Mouse (Mus musculus) c-Kit-positive CD71-positive TER-119-positive erythroid progenitor cells, embryonic 14.5 days (primary cell): ENCODE results near the gene Espnl.
A peak's percentile ranks its signal among the peaks of the same experiment; 100 is the strongest.

ENCODE experiments used
- DNase-seq: peaks from one replicate; pipeline ENCODE4 v3.0.0-alpha.2; 2013; ENCODE audit warnings: low spot score

The Espnl gene

GRCm38 (mm10) chr1:91321760-91322438, at the start of gene Espnl:
TSS of gene Espnl (plus strand) at chr1:91322075.
- no peak for DNase-seq

- DNase-seq: no peak
These were observed 49.6 kb upstream of the Espnl start for GRCm38 (mm10) chr1:91272260-91272659.

- no peak for DNase-seq
These were observed 45.3 kb upstream of the Espnl start for GRCm38 (mm10) chr1:91276581-91276980.

- no peak for DNase-seq
These were observed 44.4 kb upstream of the Espnl start for GRCm38 (mm10) chr1:91277480-91277879.

GRCm38 (mm10) chr1:91278410-91279119, 43.3 kb upstream of the Espnl start:
- no peak for DNase-seq

- no peak for DNase-seq
These were observed 42.7 kb upstream of the Espnl start for GRCm38 (mm10) chr1:91279126-91279525.

GRCm38 (mm10) chr1:91282582-91282981, 39.3 kb upstream of the Espnl start:
- DNase-seq: no peak

GRCm38 (mm10) chr1:91289375-91289774, 32.5 kb upstream of the Espnl start:
- no peak for DNase-seq

- DNase-seq: no peak
These were observed 29.6 kb upstream of the Espnl start for GRCm38 (mm10) chr1:91292101-91292825.

- no peak for DNase-seq
These were observed 26.3 kb upstream of the Espnl start for GRCm38 (mm10) chr1:91295544-91295943.

GRCm38 (mm10) chr1:91297799-91298744, 23.8 kb upstream of the Espnl start, which contains the start of gene Scly:
TSS of gene Scly (plus strand) at chr1:91298338.
- DNase-seq: peak; percentile 95

- no peak for DNase-seq
These were observed 22.7 kb upstream of the Espnl start for GRCm38 (mm10) chr1:91299026-91299706.

- DNase-seq: no peak
These were observed 22.0 kb upstream of the Espnl start for GRCm38 (mm10) chr1:91299707-91300426.

GRCm38 (mm10) chr1:91301206-91301920, 20.5 kb upstream of the Espnl start:
- DNase-seq: no peak

- no peak for DNase-seq
These were observed 19.9 kb upstream of the Espnl start for GRCm38 (mm10) chr1:91302021-91302420.

- no peak for DNase-seq
These were observed 17.3 kb upstream of the Espnl start for GRCm38 (mm10) chr1:91304621-91305020.

GRCm38 (mm10) chr1:91309366-91310085, 12.3 kb upstream of the Espnl start:
- DNase-seq: no peak

- DNase-seq: no peak
These were observed 9.6 kb upstream of the Espnl start for GRCm38 (mm10) chr1:91312273-91312672.

GRCm38 (mm10) chr1:91313251-91313650, 8.6 kb upstream of the Espnl start:
- DNase-seq: no peak
